Mouse (Mus musculus) adrenal gland, postnatal 14 days (tissue): ENCODE measurements around the gene Rnf123. TPM values are rescaled to one million over a fixed set of nuclear protein-coding genes. Genes with fewer than 3 reads are reported as not detected.

ENCODE experiments used
- DNase-seq: peaks from one replicate; pipeline ENCODE4 v3.0.0; 2021; ENCODE audit warnings: mixed read lengths
- total RNA-seq: library from RNA; stranded (reverse); gene quantifications from 2 replicates; pipeline ENCODE4 v1.2.3, GENCODE M21; 2021

Rnf123 gene
- total RNA-seq, 1 experiment from 2014 or later = 66.6 TPM

- no peak for DNase-seq
Measured at GRCm38 (mm10) chr9:108062142-108062541, 21.0 kb downstream of the Rnf123 start.

GRCm38 (mm10) chr9:108058291-108058690, 24.9 kb downstream of the Rnf123 start:
- peak; percentile 9 for DNase-seq

- DNase-seq = peak; percentile 75
Measured at GRCm38 (mm10) chr9:108057262-108057562, 25.9 kb downstream of the Rnf123 start.

- peak; percentile 29 for DNase-seq
Measured at GRCm38 (mm10) chr9:108056361-108057261, 26.5 kb downstream of the Rnf123 start.

- no peak for DNase-seq
Measured at GRCm38 (mm10) chr9:108055661-108056237, 27.4 kb downstream of the Rnf123 start.

GRCm38 (mm10) chr9:108055061-108055460, 28.1 kb downstream of the Rnf123 start:
- peak; percentile 12 for DNase-seq

GRCm38 (mm10) chr9:108054331-108055040, 28.7 kb downstream of the Rnf123 start:
- peak; percentile 6 for DNase-seq

GRCm38 (mm10) chr9:108053665-108054225, 29.4 kb downstream of the Rnf123 start:
- no peak for DNase-seq

GRCm38 (mm10) chr9:108052885-108053664, 30.1 kb downstream of the Rnf123 start, which contains the start of gene Amigo3:
Gene Amigo3 (plus strand): TSS chr9:108053159.
- DNase-seq = peak; percentile 97

- no peak for DNase-seq
Measured at GRCm38 (mm10) chr9:108052411-108052810, 30.7 kb downstream of the Rnf123 start.

GRCm38 (mm10) chr9:108051931-108052220, 31.3 kb downstream of the Rnf123 start:
- peak; percentile 3 for DNase-seq

GRCm38 (mm10) chr9:108051184-108051930, 31.8 kb downstream of the Rnf123 start:
- peak; percentile 5 for DNase-seq

- peak; percentile 3 for DNase-seq
Measured at GRCm38 (mm10) chr9:108049561-108050251, 33.4 kb downstream of the Rnf123 start.

GRCm38 (mm10) chr9:108049016-108049455, 34.1 kb downstream of the Rnf123 start, which contains the start of gene Gmppb:
Gene Gmppb (plus strand): TSS chr9:108049242.
- peak; percentile 98 for DNase-seq

GRCm38 (mm10) chr9:108048566-108048955, 34.6 kb downstream of the Rnf123 start:
- no peak for DNase-seq

GRCm38 (mm10) chr9:108047601-108048565, 35.3 kb downstream of the Rnf123 start:
- DNase-seq = no peak

GRCm38 (mm10) chr9:108046582-108046981, 36.6 kb downstream of the Rnf123 start:
- DNase-seq = no peak

GRCm38 (mm10) chr9:108044751-108045492, 38.2 kb downstream of the Rnf123 start:
- no peak for DNase-seq
